Mouse (Mus musculus): ENCODE measurements around the gene Ap2b1. TPM values are rescaled to one million over a fixed set of nuclear protein-coding genes. Genes with fewer than 3 reads are reported as not detected.

Ap2b1 gene
- polyA plus RNA-seq, 1 experiment = 115 TPM

- no peaks in the 10 kb centered on the region for H3K4me1 ChIP-seq (ENCODE audit: control insufficient read depth, insufficient read depth, low read length)
- TF ChIP-seq POLR2A (IDR thresholded peaks at IDR 0.05; ENCODE audit: low read depth, low read length) (no peak), CTCF (IDR thresholded peaks at IDR 0.05; ENCODE audit: borderline replicate concordance, insufficient read depth, low read length) (no peak)
- no peak overlapping the region for H3K27ac ChIP-seq (ENCODE audit: insufficient read depth, low read length)
- H3K4me3 ChIP-seq (ENCODE audit: insufficient read depth, low read length) = no peak overlapping the region
Observed at GRCm38 (mm10) chr11:83279691-83280090, 19.1 kb upstream of the Ap2b1 start.

- Histone ChIP-seq H3K27ac (ENCODE audit: insufficient read depth, low read length) (no peak overlapping the region), H3K4me3 (ENCODE audit: insufficient read depth, low read length) (no peak overlapping the region), H3K4me1 (ENCODE audit: control insufficient read depth, insufficient read depth, low read length) (no peaks in the 10 kb centered on the region)
- no peak for TF ChIP-seq POLR2A (IDR thresholded peaks at IDR 0.05; ENCODE audit: low read depth, low read length)
- no peak for TF ChIP-seq CTCF (IDR thresholded peaks at IDR 0.05; ENCODE audit: borderline replicate concordance, insufficient read depth, low read length)
Observed at GRCm38 (mm10) chr11:83282084-83282483, 16.7 kb upstream of the Ap2b1 start.

GRCm38 (mm10) chr11:83285627-83286026, 13.2 kb upstream of the Ap2b1 start:
- Histone ChIP-seq H3K27ac (ENCODE audit: insufficient read depth, low read length) (no peak overlapping the region), H3K4me1 (ENCODE audit: control insufficient read depth, insufficient read depth, low read length) (no peaks in the 10 kb centered on the region)

GRCm38 (mm10) chr11:83286566-83286965, 12.3 kb upstream of the Ap2b1 start, which contains the start of gene Slfn14:
Gene Slfn14 (minus strand): TSS chr11:83286726.
- H3K27ac ChIP-seq (ENCODE audit: insufficient read depth, low read length) = no peak within 1 kb of the TSS
- TF ChIP-seq POLR2A (IDR thresholded peaks at IDR 0.05; ENCODE audit: low read depth, low read length) = no peak
- no peak for TF ChIP-seq CTCF (IDR thresholded peaks at IDR 0.05; ENCODE audit: borderline replicate concordance, insufficient read depth, low read length)
- no peak within 1 kb of the TSS for H3K4me3 ChIP-seq (ENCODE audit: insufficient read depth, low read length)
- no peaks in the 10 kb centered on the region for H3K4me1 ChIP-seq (ENCODE audit: control insufficient read depth, insufficient read depth, low read length)

More at GRCm38 (mm10) chr11:83285627-83286026, 13.2 kb upstream of the Ap2b1 start:
- H3K4me3 ChIP-seq (ENCODE audit: insufficient read depth, low read length) = no peak overlapping the region
- TF ChIP-seq CTCF (IDR thresholded peaks at IDR 0.05; ENCODE audit: borderline replicate concordance, insufficient read depth, low read length) (no peak), POLR2A (IDR thresholded peaks at IDR 0.05; ENCODE audit: low read depth, low read length) (no peak)

- H3K4me1 ChIP-seq (ENCODE audit: control insufficient read depth, insufficient read depth, low read length) = no peaks in the 10 kb centered on the region
- no peak overlapping the region for H3K4me3 ChIP-seq (ENCODE audit: insufficient read depth, low read length)
- no peak overlapping the region for H3K27ac ChIP-seq (ENCODE audit: insufficient read depth, low read length)
- TF ChIP-seq CTCF (IDR thresholded peaks at IDR 0.05; ENCODE audit: borderline replicate concordance, insufficient read depth, low read length) (no peak), POLR2A (IDR thresholded peaks at IDR 0.05; ENCODE audit: low read depth, low read length) (no peak)
Observed at GRCm38 (mm10) chr11:83289036-83289435, 9.8 kb upstream of the Ap2b1 start.

- no peak for TF ChIP-seq CTCF (IDR thresholded peaks at IDR 0.05; ENCODE audit: borderline replicate concordance, insufficient read depth, low read length)
- TF ChIP-seq POLR2A (IDR thresholded peaks at IDR 0.05; ENCODE audit: low read depth, low read length) = no peak
- no peak overlapping the region for H3K27ac ChIP-seq (ENCODE audit: insufficient read depth, low read length)
- H3K4me3 ChIP-seq (ENCODE audit: insufficient read depth, low read length) = no peak overlapping the region
- no peaks in the 10 kb centered on the region for H3K4me1 ChIP-seq (ENCODE audit: control insufficient read depth, insufficient read depth, low read length)
Observed at GRCm38 (mm10) chr11:83289633-83290032, 9.2 kb upstream of the Ap2b1 start.

GRCm38 (mm10) chr11:83291375-83292250, 7.2 kb upstream of the Ap2b1 start:
- Histone ChIP-seq H3K27ac (ENCODE audit: insufficient read depth, low read length) (0 out of 2 replicates have a peak overlapping the region, but pooled peaks have one; percentile 21), H3K4me1 (ENCODE audit: control insufficient read depth, insufficient read depth, low read length) (no peaks in the 10 kb centered on the region), H3K4me3 (ENCODE audit: insufficient read depth, low read length) (peak overlapping the region; percentile 72)
- TF ChIP-seq CTCF (IDR thresholded peaks at IDR 0.05; ENCODE audit: borderline replicate concordance, insufficient read depth, low read length) = no peak
- TF ChIP-seq POLR2A (IDR thresholded peaks at IDR 0.05; ENCODE audit: low read depth, low read length) = peak; percentile 80

GRCm38 (mm10) chr11:83292251-83292587, 6.6 kb upstream of the Ap2b1 start:
- no peaks in the 10 kb centered on the region for H3K4me1 ChIP-seq (ENCODE audit: control insufficient read depth, insufficient read depth, low read length)
- H3K4me3 ChIP-seq (ENCODE audit: insufficient read depth, low read length) = peak overlapping the region; percentile 72
- no peak overlapping the region for H3K27ac ChIP-seq (ENCODE audit: insufficient read depth, low read length)
- no peak for TF ChIP-seq POLR2A (IDR thresholded peaks at IDR 0.05; ENCODE audit: low read depth, low read length)
- no peak for TF ChIP-seq CTCF (IDR thresholded peaks at IDR 0.05; ENCODE audit: borderline replicate concordance, insufficient read depth, low read length)

GRCm38 (mm10) chr11:83293182-83293581, 5.6 kb upstream of the Ap2b1 start:
- H3K27ac ChIP-seq (ENCODE audit: insufficient read depth, low read length) = no peak overlapping the region
- TF ChIP-seq POLR2A (IDR thresholded peaks at IDR 0.05; ENCODE audit: low read depth, low read length) (no peak), CTCF (IDR thresholded peaks at IDR 0.05; ENCODE audit: borderline replicate concordance, insufficient read depth, low read length) (no peak)
- H3K4me1 ChIP-seq (ENCODE audit: control insufficient read depth, insufficient read depth, low read length) = no peaks in the 10 kb centered on the region
- peak overlapping the region; percentile 72 for H3K4me3 ChIP-seq (ENCODE audit: insufficient read depth, low read length)

GRCm38 (mm10) chr11:83294133-83294532, 4.7 kb upstream of the Ap2b1 start:
- H3K4me1 ChIP-seq (ENCODE audit: control insufficient read depth, insufficient read depth, low read length) = no peaks in the 10 kb centered on the region
- no peak overlapping the region for H3K27ac ChIP-seq (ENCODE audit: insufficient read depth, low read length)
- H3K4me3 ChIP-seq (ENCODE audit: insufficient read depth, low read length) = no peak overlapping the region
- TF ChIP-seq CTCF (IDR thresholded peaks at IDR 0.05; ENCODE audit: borderline replicate concordance, insufficient read depth, low read length) (no peak), POLR2A (IDR thresholded peaks at IDR 0.05; ENCODE audit: low read depth, low read length) (no peak)

Data from embryonic fibroblast, embryonic 13.5 days (primary cell).